Mouse (Mus musculus) R1 (cell line): Measurements from ENCODE around the gene Olfr262.
"Not testable (repeated sequence)": the region's sequence is repeated elsewhere in the genome, so short reads cannot be mapped to it uniquely, and the experiment has no call there.

ENCODE experiments used
- DNase-seq: peaks from one replicate; pipeline ENCODE4 v3.0.0-alpha.2; 2018; ENCODE audit warnings: low read depth, low spot score

Olfr262 gene

GRCm38 (mm10) chr19:12241559-12241958 lies at the start of gene Olfr262:
TSS of gene Olfr262 (minus strand) at chr19:12241659.
- no peak for DNase-seq

DNA sequence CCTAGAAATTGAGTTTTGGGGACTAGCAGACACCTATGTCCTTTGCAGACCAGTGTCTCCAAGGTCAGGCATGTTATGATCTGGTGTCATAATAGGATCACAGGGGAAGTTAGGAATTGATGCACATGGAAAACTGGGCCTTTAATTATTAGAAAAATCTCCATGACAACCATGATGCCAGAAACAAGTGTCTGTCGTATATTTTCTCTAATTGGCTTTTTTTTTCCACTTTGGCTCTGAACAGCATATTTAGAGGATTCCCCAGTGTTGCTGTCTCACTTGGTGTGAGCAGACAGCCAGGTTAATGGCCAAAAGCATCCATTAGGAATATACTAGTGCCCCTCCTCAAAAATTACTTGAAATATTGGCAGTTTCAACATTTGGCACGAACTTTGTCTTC lies 38.1 kb upstream of the Olfr262 start, which contains the start of gene Olfr1434:
Gene Olfr1434 (plus strand): TSS at position 301 of the 400 bp plus-strand sequence.
- DNase-seq = no peak

- DNase-seq = no peak
These were observed 19.3 kb upstream of the Olfr262 start, which contains the start of gene Olfr235 for GRCm38 (mm10) chr19:12260732-12261131. TSS of gene Olfr235 (plus strand) at chr19:12261032.

DNA sequence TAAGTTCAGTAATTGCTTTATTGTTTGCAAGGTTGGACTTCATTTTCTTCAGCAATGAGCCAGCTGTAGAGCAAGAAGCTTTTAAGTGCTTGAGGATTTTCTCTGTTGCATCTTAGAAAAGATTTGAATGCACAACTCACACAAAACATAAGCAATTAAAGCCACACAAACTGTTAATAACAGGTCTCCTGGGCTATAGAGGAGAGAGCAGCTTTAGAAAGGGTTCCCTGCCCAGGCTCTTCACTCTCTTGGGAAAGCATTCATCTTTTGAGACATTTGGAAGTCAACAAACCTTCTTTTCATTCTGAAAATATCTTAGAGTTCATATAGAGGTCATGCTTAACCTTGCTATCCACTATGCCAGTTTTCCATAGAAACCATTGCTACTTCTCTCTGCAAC lies 9.0 kb downstream of the Olfr262 start, which contains the start of gene Olfr1432:
Gene Olfr1432 (minus strand): TSS at position 101 of the 400 bp plus-strand sequence.
- not testable (repeated sequence) for DNase-seq

DNA sequence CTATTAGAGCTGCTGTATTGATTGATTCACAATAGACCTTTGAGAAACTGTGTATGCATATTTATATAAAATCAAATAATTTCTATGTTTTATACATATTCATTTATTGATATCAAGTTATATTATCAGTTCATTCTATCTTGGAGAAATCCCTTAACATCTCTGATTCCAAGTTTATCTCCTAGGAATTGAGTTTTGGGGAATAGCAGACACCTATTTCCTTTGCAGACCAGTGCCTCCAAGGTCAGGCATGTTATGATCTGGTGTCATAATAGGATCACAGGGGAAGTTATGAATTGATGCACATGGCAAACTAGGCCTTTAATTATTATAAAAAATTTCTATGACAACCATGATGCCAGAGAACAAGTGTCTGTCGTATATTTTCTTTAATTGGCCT lies 41.1 kb downstream of the Olfr262 start, which contains the start of gene Olfr1431:
Gene Olfr1431 (plus strand): TSS at position 301 of the 400 bp plus-strand sequence.
- DNase-seq = no peak

- DNase-seq = peak; percentile 89
These were observed 42.4 kb downstream of the Olfr262 start for GRCm38 (mm10) chr19:12199076-12199475.
